Mouse (Mus musculus) limb, embryonic 15.5 days (tissue): Measurements from ENCODE around the gene Tat. TPM values are rescaled to one million over a fixed set of nuclear protein-coding genes. Genes with fewer than 3 reads are reported as not detected.
A peak's percentile ranks its signal among the peaks of the same experiment; 100 is the strongest.

Experiments used
- ATAC-seq: fragments of 200-750 bp; cut with Nextera tagmentation; 2 replicates; pipeline ENCODE4 v1.8.0; 2017; ENCODE audit warnings: low read depth, moderate TSS enrichment; ENCODE audit not compliant: insufficient number of reproducible peaks, low FRiP score, low TSS enrichment
- H3K27ac ChIP-seq: fragments of 300-500 bp; sonication (generic); 2 replicates; pipeline ENCODE4 v1.5.1; 2015; ENCODE audit warnings: moderate library complexity, mild to moderate bottlenecking, inconsistent platforms
- H3K27me3 ChIP-seq: fragments of 300-500 bp; sonication (generic); 2 replicates; pipeline ENCODE4 v1.6.1; 2015; ENCODE audit warnings: inconsistent platforms
- H3K36me3 ChIP-seq: fragments of 300-500 bp; sonication (generic); 2 replicates; pipeline ENCODE4 v1.6.1; 2015; ENCODE audit warnings: inconsistent platforms
- H3K4me1 ChIP-seq: fragments of 300-500 bp; sonication (generic); 2 replicates; pipeline ENCODE4 v1.6.1; 2015; ENCODE audit warnings: inconsistent platforms
- H3K4me2 ChIP-seq: fragments of 300-500 bp; sonication (generic); 2 replicates; pipeline ENCODE4 v1.6.1; 2015; ENCODE audit warnings: mild to moderate bottlenecking, inconsistent platforms
- H3K4me3 ChIP-seq: fragments of 300-500 bp; sonication (generic); 2 replicates; pipeline ENCODE4 v1.5.1; 2015; ENCODE audit warnings: mild to moderate bottlenecking, inconsistent platforms
- H3K9ac ChIP-seq: fragments of 300-500 bp; sonication (generic); 2 replicates; pipeline ENCODE4 v1.6.1; 2015; ENCODE audit warnings: inconsistent platforms
- H3K9me3 ChIP-seq: fragments of 300-500 bp; sonication (generic); 2 replicates; pipeline ENCODE4 v1.6.1; 2016; ENCODE audit warnings: inconsistent platforms
- WGBS: fragments of 180-500 bp; shearing (Covaris S2); methylation state at CpG from one replicate; pipeline ENCODE4 v1.1.7; 2015; 5-methylcytosine and 5-hydroxymethylcytosine counted together
- polyA plus RNA-seq: library from polyadenylated mRNA; unstranded; fragments of >200 nt; fragmentation: Nextera tagmentation; extraction: Ambion mirVana; gene quantifications from 2 replicates; pipeline ENCODE4 v1.2.1, GENCODE M21; 2015

Gene Tat
- polyA plus RNA-seq = not detected in 2 replicates

- WGBS = 79% methylated on average over 8 of the region's 8 CpGs
- Histone ChIP-seq H3K4me2 (no peak within 1 kb of the TSS), H3K9me3 (no peaks in the 10 kb centered on the region), H3K4me1 (0 out of 2 replicates have a peak, but pooled peaks cover 3% of the 10 kb centered on the region), H3K27ac (no peak within 1 kb of the TSS), H3K9ac (no peak within 1 kb of the TSS), H3K27me3 (no peaks in the 10 kb centered on the region), H3K4me3 (no peak within 1 kb of the TSS), H3K36me3 (no peaks in the 10 kb centered on the region)
- no peak for ATAC-seq
These were observed at the start of gene Tat for GRCm38 (mm10) chr8:109990224-109990623. Gene Tat, plus strand, starts transcription at chr8:109990437.

GRCm38 (mm10) chr8:109941606-109942360 is 48.5 kb upstream of the Tat start:
- 61% methylated on average over 2 of the region's 2 CpGs for WGBS
- Histone ChIP-seq H3K36me3 (peaks cover 52% of the 10 kb centered on the region), H3K27ac (no peak overlapping the region), H3K4me3 (no peak overlapping the region), H3K4me1 (peaks cover 10% of the 10 kb centered on the region), H3K27me3 (0 out of 2 replicates have a peak, but pooled peaks cover under 1% of the 10 kb centered on the region), H3K9ac (no peak overlapping the region), H3K9me3 (no peaks in the 10 kb centered on the region), H3K4me2 (no peak overlapping the region)
- no peak for ATAC-seq

- Histone ChIP-seq H3K27me3 (peaks cover 27% of the 10 kb centered on the region), H3K36me3 (peaks cover 26% of the 10 kb centered on the region), H3K4me1 (peaks cover 24% of the 10 kb centered on the region), H3K4me2 (no peak overlapping the region), H3K4me3 (no peak overlapping the region), H3K9ac (no peak overlapping the region), H3K27ac (no peak overlapping the region), H3K9me3 (no peaks in the 10 kb centered on the region)
- no peak for ATAC-seq
- WGBS = 23% methylated on average over 9 of the region's 9 CpGs
These were observed 45.0 kb upstream of the Tat start for GRCm38 (mm10) chr8:109945153-109945632.

GRCm38 (mm10) chr8:109945694-109946093 is 44.5 kb upstream of the Tat start:
- Histone ChIP-seq H3K27me3 (peaks cover 28% of the 10 kb centered on the region), H3K4me2 (no peak overlapping the region), H3K36me3 (peaks cover 21% of the 10 kb centered on the region), H3K4me1 (peaks cover 24% of the 10 kb centered on the region), H3K4me3 (no peak overlapping the region), H3K9ac (no peak overlapping the region), H3K9me3 (no peaks in the 10 kb centered on the region), H3K27ac (no peak overlapping the region)
- 53% methylated on average over 7 of the region's 7 CpGs for whole genome bisulfite sequencing
- no peak for ATAC-seq

GRCm38 (mm10) chr8:109946272-109946671 is 44.0 kb upstream of the Tat start:
- H3K4me1 ChIP-seq = peaks cover 24% of the 10 kb centered on the region
- WGBS = 91% methylated on average over 7 of the region's 7 CpGs
- H3K4me2 ChIP-seq = no peak overlapping the region

GRCm38 (mm10) chr8:109947447-109948284 is 42.6 kb upstream of the Tat start:
- Histone ChIP-seq H3K4me3 (peak overlapping the region; percentile 24), H3K4me2 (peak overlapping the region; percentile 48), H3K9me3 (no peaks in the 10 kb centered on the region), H3K27me3 (peaks cover 28% of the 10 kb centered on the region), H3K27ac (no peak overlapping the region), H3K4me1 (peaks cover 24% of the 10 kb centered on the region), H3K36me3 (peaks cover 13% of the 10 kb centered on the region; the same call in 1 of the 2 replicates), H3K9ac (no peak overlapping the region)
- 2% methylated on average over 26 of the region's 26 CpGs for WGBS
- ATAC-seq = 0 out of 2 replicates have a peak, but pooled peaks have one; percentile 42

More at GRCm38 (mm10) chr8:109946272-109946671, 44.0 kb upstream of the Tat start:
- Histone ChIP-seq H3K9ac (no peak overlapping the region), H3K4me3 (no peak overlapping the region), H3K36me3 (peaks cover 15% of the 10 kb centered on the region; the same call in 1 of the 2 replicates), H3K27ac (no peak overlapping the region), H3K9me3 (no peaks in the 10 kb centered on the region), H3K27me3 (peaks cover 28% of the 10 kb centered on the region)
- no peak for ATAC-seq

GRCm38 (mm10) chr8:109948285-109948564 is 42.0 kb upstream of the Tat start:
- 6% methylated on average over 19 of the region's 19 CpGs for WGBS
- H3K36me3 ChIP-seq = peaks cover 8% of the 10 kb centered on the region; the same call in 1 of the 2 replicates
- no peak for ATAC-seq
- H3K27ac ChIP-seq = no peak overlapping the region
- H3K9me3 ChIP-seq = no peaks in the 10 kb centered on the region
- H3K9ac ChIP-seq = no peak overlapping the region
- peaks cover 28% of the 10 kb centered on the region for H3K27me3 ChIP-seq
- H3K4me2 ChIP-seq = peak overlapping the region; percentile 48
- H3K4me1 ChIP-seq = peaks cover 24% of the 10 kb centered on the region
- H3K4me3 ChIP-seq = peak overlapping the region; percentile 24

GRCm38 (mm10) chr8:109952171-109952570 is 38.1 kb upstream of the Tat start:
- H3K9ac ChIP-seq = no peak overlapping the region
- H3K4me2 ChIP-seq = no peak overlapping the region
- no peak overlapping the region for H3K4me3 ChIP-seq
- ATAC-seq = no peak
- H3K9me3 ChIP-seq = no peaks in the 10 kb centered on the region
- peaks cover 23% of the 10 kb centered on the region for H3K27me3 ChIP-seq
- 58% methylated on average over 7 of the region's 7 CpGs for WGBS
- H3K36me3 ChIP-seq = no peaks in the 10 kb centered on the region
- peaks cover 18% of the 10 kb centered on the region for H3K4me1 ChIP-seq
- H3K27ac ChIP-seq = no peak overlapping the region

- Histone ChIP-seq H3K4me2 (no peak overlapping the region), H3K4me3 (no peak overlapping the region), H3K9me3 (no peaks in the 10 kb centered on the region), H3K4me1 (peaks cover 20% of the 10 kb centered on the region), H3K36me3 (no peaks in the 10 kb centered on the region), H3K27me3 (peaks cover 5% of the 10 kb centered on the region; the same call in 1 of the 2 replicates), H3K27ac (no peak overlapping the region), H3K9ac (no peak overlapping the region)
- WGBS = 55% methylated on average over 13 of the region's 13 CpGs
- no peak for ATAC-seq
These were observed 35.7 kb upstream of the Tat start for GRCm38 (mm10) chr8:109954486-109954948.

GRCm38 (mm10) chr8:109957167-109958028 is 32.8 kb upstream of the Tat start:
- peaks cover 29% of the 10 kb centered on the region for H3K27me3 ChIP-seq
- ATAC-seq = no peak
- no peak overlapping the region for H3K9ac ChIP-seq
- 7% methylated on average over 16 of the region's 16 CpGs for WGBS
- H3K9me3 ChIP-seq = no peaks in the 10 kb centered on the region
- no peak overlapping the region; the same call in 1 of the 2 replicates for H3K27ac ChIP-seq
- H3K4me1 ChIP-seq = peaks cover 30% of the 10 kb centered on the region
- H3K36me3 ChIP-seq = no peaks in the 10 kb centered on the region
- no peak overlapping the region for H3K4me3 ChIP-seq
- H3K4me2 ChIP-seq = peak overlapping the region; percentile 12; the same call in 1 of the 2 replicates

GRCm38 (mm10) chr8:109958036-109958655 is 32.1 kb upstream of the Tat start:
- WGBS = 19% methylated on average over 12 of the region's 12 CpGs
- no peak for ATAC-seq
- H3K27me3 ChIP-seq = peaks cover 36% of the 10 kb centered on the region

More at GRCm38 (mm10) chr8:109958036-109958655, 32.1 kb upstream of the Tat start:
- Histone ChIP-seq H3K4me2 (0 out of 2 replicates have a peak overlapping the region, but pooled peaks have one; percentile 12), H3K27ac (peak overlapping the region; percentile 71), H3K9me3 (no peaks in the 10 kb centered on the region), H3K4me1 (peaks cover 34% of the 10 kb centered on the region), H3K4me3 (no peak overlapping the region), H3K9ac (no peak overlapping the region), H3K36me3 (no peaks in the 10 kb centered on the region)
